Mouse (Mus musculus): ENCODE data around the gene Snx32. TPM values are rescaled to one million over a fixed set of nuclear protein-coding genes. Genes with fewer than 3 reads are reported as not detected.

The Snx32 gene
- 77.7 and 85.6 TPM in 2 replicates for total RNA-seq (2014; rRNA removed)
- polyA plus RNA-seq (2015; fragmentation: Nextera tagmentation; extraction: Ambion mirVana) = 64.1 and 68.1 TPM in 2 replicates

- peaks cover 20% of the 10 kb centered on the region for H3K4me1 ChIP-seq (ENCODE audit: insufficient read depth)
- peak; percentile 57 for TF ChIP-seq CTCF (IDR thresholded peaks at IDR 0.05; ENCODE audit: low read depth)
Observed at GRCm38 (mm10) chr19:5510031-5511026, at the start of gene Snx32. Snx32 (minus strand) TSS chr19:5510538.

GRCm38 (mm10) chr19:5559631-5560456 is 49.5 kb upstream of the Snx32 start:
- 3% methylated on average over 69 of the region's 69 CpGs for WGBS
- Histone ChIP-seq H3K4me2 (ENCODE audit: low read depth) (peak overlapping the region; percentile 68), H3K4me3 (ENCODE audit: low read depth, low read length) (peak overlapping the region; percentile 39), H3K9ac (peak overlapping the region; percentile 44), H3K36me3 (ENCODE audit: insufficient read depth) (no peaks in the 10 kb centered on the region), H3K27ac (ENCODE audit: low read depth, low read length) (no peak overlapping the region), H3K4me1 (ENCODE audit: insufficient read depth) (no peaks in the 10 kb centered on the region; the same call in 1 of the 2 replicates), H3K27me3 (ENCODE audit: insufficient read depth, low read length) (peaks cover 54% of the 10 kb centered on the region), H3K9me3 (ENCODE audit: low read length) (no peaks in the 10 kb centered on the region)
- DNase-seq = peak; percentile 26
- TF ChIP-seq CTCF (IDR thresholded peaks at IDR 0.05; ENCODE audit: low read depth) = no peak
- ATAC-seq = no peak

More at GRCm38 (mm10) chr19:5510031-5511026, at the start of gene Snx32:
- Histone ChIP-seq H3K4me2 (ENCODE audit: low read depth) (peak within 1 kb of the TSS; percentile 81), H3K4me3 (ENCODE audit: low read depth, low read length) (peak within 1 kb of the TSS; percentile 58), H3K9ac (peak within 1 kb of the TSS; percentile 58), H3K36me3 (ENCODE audit: insufficient read depth) (no peaks in the 10 kb centered on the region), H3K27me3 (ENCODE audit: insufficient read depth, low read length) (no peaks in the 10 kb centered on the region), H3K9me3 (ENCODE audit: low read length) (no peaks in the 10 kb centered on the region), H3K27ac (ENCODE audit: low read depth, low read length) (peak within 1 kb of the TSS; percentile 79)
- ATAC-seq (peak; percentile 99), DNase-seq (peak; percentile 98)
- WGBS = 3% methylated on average over 46 of the region's 47 CpGs

GRCm38 (mm10) chr19:5559229-5559628 is 48.9 kb upstream of the Snx32 start:
- Histone ChIP-seq H3K4me1 (ENCODE audit: insufficient read depth) (no peaks in the 10 kb centered on the region; the same call in 1 of the 2 replicates), H3K27me3 (ENCODE audit: insufficient read depth, low read length) (peaks cover 54% of the 10 kb centered on the region), H3K4me3 (ENCODE audit: low read depth, low read length) (no peak overlapping the region), H3K27ac (ENCODE audit: low read depth, low read length) (no peak overlapping the region), H3K9ac (no peak overlapping the region), H3K9me3 (ENCODE audit: low read length) (no peaks in the 10 kb centered on the region), H3K36me3 (ENCODE audit: insufficient read depth) (no peaks in the 10 kb centered on the region), H3K4me2 (ENCODE audit: low read depth) (no peak overlapping the region)
- DNase-seq (no peak), ATAC-seq (no peak)
- WGBS = 19% methylated on average over 8 of the region's 8 CpGs
- TF ChIP-seq CTCF (IDR thresholded peaks at IDR 0.05; ENCODE audit: low read depth) = no peak

GRCm38 (mm10) chr19:5558770-5559169 is 48.4 kb upstream of the Snx32 start:
- H3K27ac ChIP-seq (ENCODE audit: low read depth, low read length) = no peak overlapping the region
- H3K4me3 ChIP-seq (ENCODE audit: low read depth, low read length) = no peak overlapping the region
- H3K36me3 ChIP-seq (ENCODE audit: insufficient read depth) = no peaks in the 10 kb centered on the region
- no peaks in the 10 kb centered on the region; the same call in 1 of the 2 replicates for H3K4me1 ChIP-seq (ENCODE audit: insufficient read depth)
- DNase-seq (no peak), ATAC-seq (no peak)
- no peaks in the 10 kb centered on the region for H3K9me3 ChIP-seq (ENCODE audit: low read length)
- WGBS = 63% methylated on average over 8 of the region's 8 CpGs
- H3K4me2 ChIP-seq (ENCODE audit: low read depth) = no peak overlapping the region
- TF ChIP-seq CTCF (IDR thresholded peaks at IDR 0.05; ENCODE audit: low read depth) = no peak
- H3K27me3 ChIP-seq (ENCODE audit: insufficient read depth, low read length) = peaks cover 54% of the 10 kb centered on the region
- H3K9ac ChIP-seq = no peak overlapping the region

GRCm38 (mm10) chr19:5558169-5558568 is 47.8 kb upstream of the Snx32 start:
- Histone ChIP-seq H3K9ac (no peak overlapping the region), H3K27me3 (ENCODE audit: insufficient read depth, low read length) (peaks cover 54% of the 10 kb centered on the region), H3K4me1 (ENCODE audit: insufficient read depth) (no peaks in the 10 kb centered on the region; the same call in 1 of the 2 replicates), H3K4me2 (ENCODE audit: low read depth) (no peak overlapping the region), H3K27ac (ENCODE audit: low read depth, low read length) (no peak overlapping the region), H3K4me3 (ENCODE audit: low read depth, low read length) (no peak overlapping the region), H3K9me3 (ENCODE audit: low read length) (no peaks in the 10 kb centered on the region), H3K36me3 (ENCODE audit: insufficient read depth) (no peaks in the 10 kb centered on the region)
- no peak for TF ChIP-seq CTCF (IDR thresholded peaks at IDR 0.05; ENCODE audit: low read depth)
- WGBS = 47% methylated on average over 7 of the region's 7 CpGs
- DNase-seq (no peak), ATAC-seq (no peak)

GRCm38 (mm10) chr19:5554212-5554611 is 43.9 kb upstream of the Snx32 start:
- H3K4me2 ChIP-seq (ENCODE audit: low read depth) = no peak overlapping the region
- no peaks in the 10 kb centered on the region for H3K4me1 ChIP-seq (ENCODE audit: insufficient read depth)
- DNase-seq (no peak), ATAC-seq (no peak)
- H3K9ac ChIP-seq = no peak overlapping the region
- no peak overlapping the region for H3K4me3 ChIP-seq (ENCODE audit: low read depth, low read length)
- H3K9me3 ChIP-seq (ENCODE audit: low read length) = no peaks in the 10 kb centered on the region
- whole genome bisulfite sequencing = 80% methylated on average over 14 of the region's 14 CpGs
- H3K27me3 ChIP-seq (ENCODE audit: insufficient read depth, low read length) = peaks cover 20% of the 10 kb centered on the region
- H3K36me3 ChIP-seq (ENCODE audit: insufficient read depth) = no peaks in the 10 kb centered on the region
- H3K27ac ChIP-seq (ENCODE audit: low read depth, low read length) = no peak overlapping the region
- TF ChIP-seq CTCF (IDR thresholded peaks at IDR 0.05; ENCODE audit: low read depth) = no peak

Data from forebrain, postnatal 0 days (tissue).